Mouse (Mus musculus) CD4-positive, CD25-positive, alpha-beta regulatory T cell, adult 2 months (primary cell): ENCODE measurements around the gene Cyp2f2.
A peak's percentile ranks its signal among the peaks of the same experiment; 100 is the strongest.

ENCODE experiments used
- DNase-seq: peaks from one replicate; pipeline ENCODE4 v3.0.0-alpha.2; 2012; ENCODE audit warnings: low read depth, low spot score

Cyp2f2 gene

GRCm38 (mm10) chr7:27119676-27120075 lies at the start of gene Cyp2f2:
Cyp2f2 (plus strand) TSS chr7:27119909.
- no peak for DNase-seq

GRCm38 (mm10) chr7:27078641-27079040 lies 41.1 kb upstream of the Cyp2f2 start:
- DNase-seq = no peak

- DNase-seq = no peak
These were observed 38.1 kb upstream of the Cyp2f2 start for GRCm38 (mm10) chr7:27081625-27082024.

GRCm38 (mm10) chr7:27091039-27091438 lies 28.7 kb upstream of the Cyp2f2 start:
- DNase-seq = no peak

- DNase-seq = no peak
These were observed 27.5 kb upstream of the Cyp2f2 start for GRCm38 (mm10) chr7:27092038-27092703.

GRCm38 (mm10) chr7:27092882-27093281 lies 26.8 kb upstream of the Cyp2f2 start:
- DNase-seq = no peak

GRCm38 (mm10) chr7:27104882-27105281 lies 14.8 kb upstream of the Cyp2f2 start:
- DNase-seq = no peak

GRCm38 (mm10) chr7:27110327-27110726 lies 9.4 kb upstream of the Cyp2f2 start:
- DNase-seq = no peak

- DNase-seq = no peak
These were observed 8.7 kb upstream of the Cyp2f2 start for GRCm38 (mm10) chr7:27111038-27111437.

GRCm38 (mm10) chr7:27111987-27112386 lies 7.7 kb upstream of the Cyp2f2 start:
- no peak for DNase-seq

GRCm38 (mm10) chr7:27118033-27118511 lies 1.6 kb upstream of the Cyp2f2 start:
- no peak for DNase-seq

GRCm38 (mm10) chr7:27124305-27124832 lies 4.7 kb downstream of the Cyp2f2 start:
- no peak for DNase-seq

- no peak for DNase-seq
These were observed 5.3 kb downstream of the Cyp2f2 start for GRCm38 (mm10) chr7:27124969-27125368.

GRCm38 (mm10) chr7:27128162-27128561 lies 8.5 kb downstream of the Cyp2f2 start:
- DNase-seq = peak; percentile 39

GRCm38 (mm10) chr7:27128946-27129345 lies 9.2 kb downstream of the Cyp2f2 start:
- DNase-seq = no peak

GRCm38 (mm10) chr7:27129811-27130210 lies 10.1 kb downstream of the Cyp2f2 start:
- no peak for DNase-seq

GRCm38 (mm10) chr7:27130521-27131370 lies 11.0 kb downstream of the Cyp2f2 start:
- no peak for DNase-seq

GRCm38 (mm10) chr7:27131387-27131786 lies 11.7 kb downstream of the Cyp2f2 start:
- DNase-seq = peak; percentile 19

- peak; percentile 72 for DNase-seq
These were observed 12.9 kb downstream of the Cyp2f2 start for GRCm38 (mm10) chr7:27132588-27132987.

- DNase-seq = no peak
These were observed 13.4 kb downstream of the Cyp2f2 start for GRCm38 (mm10) chr7:27133156-27133555.

- DNase-seq = no peak
These were observed 14.0 kb downstream of the Cyp2f2 start for GRCm38 (mm10) chr7:27133757-27134156.

GRCm38 (mm10) chr7:27136410-27136996 lies 16.8 kb downstream of the Cyp2f2 start:
- DNase-seq = no peak
